Mouse (Mus musculus) left cerebral cortex, adult 6 months (tissue): ENCODE measurements around the gene Ptprr. TPM values are rescaled to one million over a fixed set of nuclear protein-coding genes. Genes with fewer than 3 reads are reported as not detected.

ENCODE experiments used
- long read RNA-seq, 2 experiments: library from polyadenylated mRNA; unstranded; transcript quantifications; one replicate each; pipeline ENCODE4 v2.0.0; 2019 to 2020
- polyA plus RNA-seq: library from polyadenylated mRNA; unstranded; fragments of <200 nt; fragmentation: Nextera tagmentation; gene quantifications from 2 replicates; pipeline ENCODE4 v1.2.3, GENCODE M21; 2021

The Ptprr gene
- polyA plus RNA-seq: 8.5 and 10.7 TPM in 2 replicates
- long read RNA-seq, experiment 1, transcript Ptprr-204 (10 exons, 2,173 nt): minor isoform, 5 of 95 reads
- long read RNA-seq, experiment 1, transcript Ptprr-201 (14 exons, 3,619 nt): major isoform, 53 of 95 reads
- long read RNA-seq, experiment 1, partial matches to known transcripts: 31 of 95 reads
- long read RNA-seq, experiment 1, other reads (novel, unspliced or antisense): 6 of 95 reads
- long read RNA-seq, experiment 2, transcript Ptprr-201 (14 exons, 3,619 nt): major isoform, 6 of 20 reads
- long read RNA-seq, experiment 2, partial matches to known transcripts: 13 of 20 reads
- long read RNA-seq, experiment 2, other reads (novel, unspliced or antisense): 0 of 20 reads

GRCm38 (mm10) chr10:116017845-116018479 lies at the start of gene Ptprr:
Gene Ptprr, plus strand, starts transcription at chr10:116018213.

GRCm38 (mm10) chr10:116113867-116114474 lies 96.0 kb downstream of the Ptprr start, which contains the start of gene 4933416C03Rik:
Gene 4933416C03Rik, minus strand, starts transcription at chr10:116113917.

DNA sequence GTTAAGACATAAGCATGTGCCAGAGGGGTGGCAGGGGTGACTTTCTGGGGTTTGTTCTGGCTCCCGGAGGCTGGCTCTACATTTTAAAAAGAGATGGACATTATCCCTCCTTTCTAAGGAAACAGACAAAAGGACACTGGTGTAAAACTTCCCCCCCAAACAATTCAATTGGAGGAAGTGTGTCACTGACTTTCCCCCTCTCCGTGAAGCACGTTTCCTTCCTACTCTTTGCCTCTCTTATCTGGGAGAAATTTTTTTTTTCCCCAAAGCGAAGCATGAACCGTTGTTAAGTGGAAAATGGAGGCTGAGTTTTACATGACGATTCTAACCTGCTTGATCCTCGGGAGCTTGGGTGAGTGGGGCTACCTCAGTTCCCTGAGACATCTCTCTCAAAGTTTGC lies 257.3 kb downstream of the Ptprr start, which contains the start of gene Ptprb:
Gene Ptprb, plus strand, starts transcription at position 244 of the 400 bp plus-strand sequence.

Other genes with a start within 250 kb of the Ptprr start
- 0.93 and 1.2 TPM in 2 replicates for gene Tspan8, start 201.4 kb upstream of the Ptprr start, polyA plus RNA-seq
- gene 4933416C03Rik, start 95.7 kb downstream of the Ptprr start, polyA plus RNA-seq: not detected in 2 replicates